Mouse (Mus musculus) macrophage (primary cell): ENCODE measurements around the gene Washc4. TPM values are rescaled to one million over a fixed set of nuclear protein-coding genes. Genes with fewer than 3 reads are reported as not detected.

Experiments used
- H3K27ac ChIP-seq: fragments of 350-480 bp; formaldehyde crosslinking; 2 replicates; pipeline ENCODE4 v1.9.0; 2021
- H3K36me3 ChIP-seq: fragments of 350-480 bp; formaldehyde crosslinking; 2 replicates; pipeline ENCODE4 v1.9.0; 2021; ENCODE audit errors: inconsistent target
- H3K4me3 ChIP-seq: fragments of 350-480 bp; formaldehyde crosslinking; 2 replicates; pipeline ENCODE4 v1.9.0; 2021; ENCODE audit errors: inconsistent target
- H3K79me2 ChIP-seq: fragments of 350-480 bp; formaldehyde crosslinking; 2 replicates; pipeline ENCODE4 v1.9.0; 2021; ENCODE audit errors: inconsistent target
- WGBS: methylation state at CpG from one replicate; pipeline ENCODE4 v1.1.7; 2026; ENCODE audit warnings: inconsistent platforms; ENCODE audit not compliant: missing documents; 5-methylcytosine and 5-hydroxymethylcytosine counted together
- polyA plus RNA-seq: library from polyadenylated mRNA; stranded (reverse); fragments of 250-400 nt; gene quantifications from 3 replicates; pipeline ENCODE4 v1.2.4, GENCODE M21; 2018; ENCODE audit warnings: inconsistent platforms

The Washc4 gene
- polyA plus RNA-seq, 1 experiment from 2014 or later = 37.7 TPM

- Histone ChIP-seq H3K79me2 (peaks cover 90% of the 10 kb centered on the region), H3K27ac (peak overlapping the region; percentile 87), H3K36me3 (peaks cover 37% of the 10 kb centered on the region), H3K4me3 (peak overlapping the region; percentile 25; the same call in 1 of the 2 replicates)
- WGBS = 96% methylated on average over 2 of the region's 2 CpGs
Measured at GRCm38 (mm10) chr10:83636191-83636590, 92.6 kb downstream of the Washc4 start.

- peak overlapping the region; percentile 25 for H3K4me3 ChIP-seq
- H3K79me2 ChIP-seq = peaks cover 92% of the 10 kb centered on the region
- peaks cover 27% of the 10 kb centered on the region for H3K36me3 ChIP-seq
- H3K27ac ChIP-seq = peak overlapping the region; percentile 87
- WGBS = 0% methylated on average over 6 of the region's 6 CpGs
Measured at GRCm38 (mm10) chr10:83637295-83637694, 93.7 kb downstream of the Washc4 start.

DNA sequence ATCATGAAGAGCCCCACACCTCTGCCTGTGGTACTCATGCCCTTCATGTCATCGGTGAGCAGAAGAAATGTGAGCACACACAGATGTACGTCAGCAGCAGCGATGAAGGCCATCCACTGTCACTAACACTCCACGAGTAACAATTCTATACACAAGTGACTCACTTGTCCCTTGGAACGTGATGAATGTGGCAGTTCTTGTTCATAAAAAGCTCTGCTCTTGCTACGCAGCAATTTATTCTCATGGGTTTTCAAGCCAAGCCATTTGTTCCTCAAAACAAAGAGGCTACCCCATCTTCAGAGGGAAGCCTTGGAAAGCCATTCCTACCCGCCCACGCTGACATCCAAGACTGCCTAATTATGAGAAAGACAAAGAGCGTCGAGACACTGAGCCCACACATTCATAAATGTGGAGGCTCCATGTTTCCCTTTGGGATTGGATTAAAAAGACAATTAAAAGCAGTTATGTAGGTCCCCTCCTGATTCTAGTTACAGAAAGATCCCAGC, 96.4 kb downstream of the Washc4 start:
- Histone ChIP-seq H3K27ac (no peak overlapping the region), H3K36me3 (peaks cover 12% of the 10 kb centered on the region; the same call in 1 of the 2 replicates), H3K4me3 (no peak overlapping the region), H3K79me2 (peaks cover 92% of the 10 kb centered on the region)
- WGBS = 94% methylated on average over 10 of the region's 10 CpGs

GRCm38 (mm10) chr10:83641641-83642040, 98.1 kb downstream of the Washc4 start:
- no peak overlapping the region for H3K27ac ChIP-seq
- H3K36me3 ChIP-seq = peaks cover 12% of the 10 kb centered on the region; the same call in 1 of the 2 replicates
- no peak overlapping the region for H3K4me3 ChIP-seq
- 92% methylated on average over 2 of the region's 3 CpGs for WGBS
- H3K79me2 ChIP-seq = peaks cover 87% of the 10 kb centered on the region

DNA sequence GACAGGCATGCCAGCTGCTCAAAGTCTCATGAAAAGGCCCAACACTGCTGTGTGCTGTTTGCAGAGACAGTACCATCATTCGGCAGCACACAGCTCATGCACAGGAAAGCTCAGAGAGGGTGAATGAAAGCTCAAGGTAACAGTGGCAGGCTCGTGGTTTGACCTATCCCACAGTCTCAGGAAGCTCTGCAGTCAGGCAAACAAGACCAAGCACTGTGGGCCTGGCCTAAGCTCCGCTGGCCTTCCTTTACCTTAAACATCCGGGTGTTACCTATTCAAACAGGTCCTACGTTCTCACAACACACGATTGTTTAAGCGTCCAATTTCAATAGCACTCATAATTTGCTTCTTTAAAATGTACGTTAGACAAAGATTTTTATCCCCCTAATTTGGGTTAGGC, 100.6 kb downstream of the Washc4 start:
- Histone ChIP-seq H3K79me2 (peaks cover 86% of the 10 kb centered on the region), H3K4me3 (no peak overlapping the region; the same call in 1 of the 2 replicates), H3K27ac (peak overlapping the region; percentile 94), H3K36me3 (peaks cover 12% of the 10 kb centered on the region; the same call in 1 of the 2 replicates)
- WGBS = 81% methylated on average over 8 of the region's 8 CpGs

- H3K36me3 ChIP-seq = peaks cover 8% of the 10 kb centered on the region; the same call in 1 of the 2 replicates
- peaks cover 77% of the 10 kb centered on the region for H3K79me2 ChIP-seq
- peak overlapping the region; percentile 94 for H3K27ac ChIP-seq
- peak overlapping the region; percentile 5; the same call in 1 of the 2 replicates for H3K4me3 ChIP-seq
- 30% methylated on average over 16 of the region's 16 CpGs for WGBS
Measured at GRCm38 (mm10) chr10:83644865-83645715, 101.5 kb downstream of the Washc4 start.

DNA sequence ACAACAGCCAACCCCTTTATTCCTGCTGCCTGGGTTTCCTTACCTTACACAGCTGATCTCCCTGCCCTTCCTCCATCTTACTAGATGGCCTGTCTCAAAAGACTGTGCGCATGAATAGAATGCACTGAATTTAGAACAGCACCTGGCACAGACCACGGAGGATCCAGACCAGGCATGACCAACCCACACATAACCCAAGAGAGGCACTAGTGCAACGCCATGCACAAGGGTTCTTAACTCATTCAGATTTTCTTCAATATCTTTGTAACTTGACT, 102.1 kb downstream of the Washc4 start:
- WGBS = 95% methylated on average over 3 of the region's 3 CpGs
- Histone ChIP-seq H3K27ac (peak overlapping the region; percentile 94), H3K36me3 (peaks cover 6% of the 10 kb centered on the region; the same call in 1 of the 2 replicates), H3K79me2 (peaks cover 72% of the 10 kb centered on the region), H3K4me3 (no peak overlapping the region)

Other genes starting within 250 kb of the Washc4 start
- gene Slc41a2, start 205.9 kb upstream of the Washc4 start, polyA plus RNA-seq = 15.4 to 19.3 TPM (median 15.9 TPM) in 3 replicates
- 0.41 to 0.67 TPM (median 0.49 TPM) in 3 replicates for gene D10Wsu102e, start 183.5 kb upstream of the Washc4 start, polyA plus RNA-seq
- gene Aldh1l2, start 9.6 kb upstream of the Washc4 start, polyA plus RNA-seq = not detected in 3 replicates
- 85.4 to 263 TPM (median 126 TPM) in 3 replicates for gene Appl2, start 105.0 kb downstream of the Washc4 start, polyA plus RNA-seq
- gene 1500009L16Rik, start 179.1 kb downstream of the Washc4 start, polyA plus RNA-seq = not detected in 3 replicates